Mouse (Mus musculus): Measurements from ENCODE around the gene Zmynd15.

DNA sequence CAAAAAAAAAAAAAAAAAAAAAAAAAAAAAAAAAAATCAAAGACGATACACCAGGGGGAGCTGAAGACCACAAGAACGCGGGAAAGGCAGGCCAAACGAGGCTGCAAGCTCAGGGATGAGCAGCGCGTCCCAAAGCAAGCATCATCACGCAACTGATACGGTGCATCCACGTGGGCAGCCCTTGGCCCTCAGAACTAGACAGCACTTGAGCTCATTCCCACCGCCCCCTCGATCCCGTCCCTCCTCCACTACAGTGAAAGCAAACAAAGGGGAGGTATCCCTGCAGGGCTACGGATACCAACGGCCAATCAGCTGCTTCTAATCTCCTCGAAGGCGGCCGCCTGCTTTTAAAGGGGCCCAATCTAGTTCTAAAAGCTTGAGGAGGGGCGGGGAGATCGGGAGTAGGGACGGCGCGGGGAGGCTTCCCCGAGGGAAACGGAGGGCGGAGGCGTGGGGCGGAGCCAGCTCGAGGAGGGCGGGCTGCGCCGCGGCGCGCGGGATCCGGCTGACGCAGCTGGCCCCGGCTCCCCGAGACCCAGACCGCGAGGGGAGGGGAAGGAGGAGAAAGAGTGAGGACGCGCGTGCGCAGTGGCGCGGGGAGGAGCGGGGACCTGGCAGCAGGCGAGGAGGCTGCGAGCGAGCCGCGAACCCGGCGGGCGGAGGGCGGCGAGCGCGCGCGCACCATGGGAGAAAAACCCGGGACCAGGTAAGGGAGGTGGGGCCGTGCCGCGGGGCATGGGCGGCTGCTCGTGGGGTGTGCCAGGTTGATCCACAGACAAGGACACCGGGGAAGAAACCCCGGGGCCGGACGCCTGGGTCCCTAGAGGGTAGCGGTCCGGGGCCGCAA, 27.0 kb upstream of the Zmynd15 start, which contains the start of gene Arrb2:
- no peak for TF ChIP-seq TAL1 (IDR thresholded peaks at IDR 0.05; ENCODE audit: low read length)
- TF ChIP-seq GATA1 (IDR thresholded peaks at IDR 0.05; ENCODE audit: low read length), result no peak
